9 mouse cellular contexts compared by ENCODE assay signal in genomic region chr11:62604886-62605618, GRCm38 (mm10). TPM values are rescaled to one million over a fixed set of nuclear protein-coding genes. Genes with fewer than 3 reads are reported as not detected.
DNase-seq lines count a peak whose midpoint lies in the region; ATAC-seq and TF ChIP-seq lines count a peak whose summit lies in the region.
"Had no signal": no experiment of that assay in that cellular context is flagged by ENCODE, and none has a peak within 500 bp of the region (broad histone marks: within the 10 kb centered on the region; RNA-seq: fewer than 3 reads in every experiment).

No protein-coding gene starts in this region.

- peak overlapping the region; percentile 84 for H3K4me2 ChIP-seq in heart, embryonic 12.5 days

- H3K4me1 ChIP-seq in heart, embryonic 12.5 days (replicated peaks), result peaks cover 27% of the 10 kb centered on the region
- H3K4me1 ChIP-seq in ES-Bruce4 (ENCODE audit: control insufficient read depth, insufficient read depth, low read length), result no peaks in the 10 kb centered on the region
- H3K4me1 ChIP-seq in hindbrain, embryonic 10.5 days (replicated peaks), result peaks cover 38% of the 10 kb centered on the region

- DNase-seq in heart, postnatal 14 days, result no peak
- DNase-seq in hindbrain, embryonic 10.5 days (ENCODE audit: low spot score), result peak; percentile 34
- peak; percentile 27 for DNase-seq in lung, postnatal 36 days
- no peak for DNase-seq in cerebellum, adult 11 months
- DNase-seq in adrenal gland, postnatal 36 days, result no peak
- DNase-seq: gastrocnemius, postnatal 25 days had no signal

- no peak for ATAC-seq in heart, embryonic 12.5 days (ENCODE audit: insufficient number of reproducible peaks, low FRiP score)
- ATAC-seq in inflammation-experienced regulatory T-cells, adult 6 months, result no peak

- H3K9ac ChIP-seq in heart, embryonic 12.5 days, result peak overlapping the region; percentile 99; the same call in 1 of the 2 replicates
- H3K9ac ChIP-seq in ES-Bruce4 (ENCODE audit: low read depth, poor library complexity, severe bottlenecking), result peak overlapping the region; percentile 92

- H3K27me3 ChIP-seq in heart, embryonic 12.5 days (replicated peaks), result no peaks in the 10 kb centered on the region
- H3K27me3 ChIP-seq in ES-Bruce4 (ENCODE audit: control insufficient read depth, insufficient read depth, low read length, poor library complexity, severe bottlenecking), result no peaks in the 10 kb centered on the region
- no peaks in the 10 kb centered on the region for H3K27me3 ChIP-seq in hindbrain, embryonic 10.5 days (ENCODE audit: insufficient read depth, poor library complexity, severe bottlenecking)

- peak overlapping the region; percentile 25 for H3K27ac ChIP-seq in heart, embryonic 12.5 days (ENCODE audit: poor library complexity, severe bottlenecking)
- peak overlapping the region; percentile 83 for H3K27ac ChIP-seq in ES-Bruce4 (ENCODE audit: insufficient read depth, low read length)
- H3K27ac ChIP-seq in hindbrain, embryonic 10.5 days, result peak overlapping the region; percentile 96

- H3K4me3 ChIP-seq in heart, embryonic 12.5 days, result peak overlapping the region; percentile 90; the same call in 1 of the 2 replicates
- H3K4me3 ChIP-seq in ES-Bruce4 (ENCODE audit: low read depth, low read length), result peak overlapping the region; percentile 68
- peak overlapping the region; percentile 71 for H3K4me3 ChIP-seq in hindbrain, embryonic 10.5 days

- TF ChIP-seq POLR2A in ES-Bruce4 (IDR thresholded peaks at IDR 0.05; ENCODE audit: insufficient read depth, low read length), result no peak

- no peaks in the 10 kb centered on the region for H3K9me3 ChIP-seq in heart, embryonic 12.5 days (replicated peaks)
- H3K9me3 ChIP-seq in ES-Bruce4 (replicated peaks; ENCODE audit: control insufficient read depth, insufficient read depth, low read length, poor library complexity, severe bottlenecking), result no peaks in the 10 kb centered on the region
- no peaks in the 10 kb centered on the region for H3K9me3 ChIP-seq in hindbrain, embryonic 10.5 days

- intact Hi-C loops in heart, postnatal 14 days (cut with DNase I), result loop anchor here (5.0 kb wide), 1 partner anchor 212 kb away; no protein-coding TSS in a partner anchor

- H3K36me3 ChIP-seq in heart, embryonic 12.5 days, result peaks cover 64% of the 10 kb centered on the region
- H3K36me3 ChIP-seq in ES-Bruce4 (ENCODE audit: control insufficient read depth, insufficient read depth, low read length, poor library complexity, severe bottlenecking), result peaks cover 41% of the 10 kb centered on the region
- peaks cover 69% of the 10 kb centered on the region for H3K36me3 ChIP-seq in hindbrain, embryonic 10.5 days

- no peak for TF ChIP-seq CTCF in ES-Bruce4 (IDR thresholded peaks at IDR 0.05; ENCODE audit: low read depth, low read length)

- no peak for TF ChIP-seq EP300 in ES-Bruce4 (IDR thresholded peaks at IDR 0.05; ENCODE audit: insufficient read depth, low read depth, low read length)

- 35% methylated on average over 3 of the region's 3 CpGs for WGBS in heart, embryonic 12.5 days
- 25% methylated on average over 3 of the region's 3 CpGs for WGBS in hindbrain, embryonic 10.5 days

RNA-seq across cellular contexts. Expression of gene Trpv2, which starts 30.8 kb away (rescaled TPM):
- polyA plus RNA-seq in heart, embryonic 12.5 days (2016; fragmentation: Nextera tagmentation; extraction: Ambion mirVana), result 4.3 and 4.6 TPM in 2 replicates
- total RNA-seq in heart, postnatal 14 days (2021), result 1 to 10 TPM; 3.4 to 4.5 TPM
- 1.5 and 1.9 TPM in 2 replicates for polyA plus RNA-seq in ES-Bruce4 (2011; ENCODE audit: insufficient read depth, insufficient read length, low read depth, missing spikeins)
- polyA plus RNA-seq in hindbrain, embryonic 10.5 days (2016; fragmentation: Nextera tagmentation; extraction: Ambion mirVana), result 6.2 and 6.5 TPM in 2 replicates
- polyA plus RNA-seq in inflammation-experienced regulatory T-cells, adult 6 months (2017; shearing (Covaris generic)), result 100 to 1,000 TPM in 1 of 3 experiments, 10 to 100 TPM in 2; 73.0 to 108 (median 73.7) TPM
- 1 to 10 TPM; 2.0 to 3.7 TPM for total RNA-seq in adrenal gland, postnatal 36 days (2021)

RNA-seq across cellular contexts. Expression of gene Lrrc75a, which starts 43.3 kb away (rescaled TPM):
- polyA plus RNA-seq in heart, embryonic 12.5 days (2016; fragmentation: Nextera tagmentation; extraction: Ambion mirVana), result 18.6 and 19.6 TPM in 2 replicates
- total RNA-seq in heart, postnatal 14 days (2021), result 1 to 10 TPM; 6.3 to 7.9 TPM
- 4.6 and 6.4 TPM in 2 replicates for polyA plus RNA-seq in ES-Bruce4 (2011; ENCODE audit: insufficient read depth, insufficient read length, low read depth, missing spikeins)
- 12.6 and 15.0 TPM in 2 replicates for polyA plus RNA-seq in hindbrain, embryonic 10.5 days (2016; fragmentation: Nextera tagmentation; extraction: Ambion mirVana)
- 1 to 10 TPM; 1.8 to 2.6 (median 2.1) TPM for polyA plus RNA-seq in inflammation-experienced regulatory T-cells, adult 6 months (2017; shearing (Covaris generic))
- total RNA-seq in adrenal gland, postnatal 36 days (2021), result 10 to 100 TPM; 28.0 to 31.8 TPM

RNA-seq across cellular contexts. Expression of gene Mmgt2, which starts 43.4 kb away (rescaled TPM):
- polyA plus RNA-seq in heart, embryonic 12.5 days (2016; fragmentation: Nextera tagmentation; extraction: Ambion mirVana), result 51.0 and 58.3 TPM in 2 replicates
- 10 to 100 TPM in 1 of 2 experiments, 1 to 10 TPM in 1; 10.0 to 10.3 TPM for total RNA-seq in heart, postnatal 14 days (2021)
- 12.6 and 19.3 TPM in 2 replicates for polyA plus RNA-seq in ES-Bruce4 (2011; ENCODE audit: insufficient read depth, insufficient read length, low read depth, missing spikeins)
- polyA plus RNA-seq in hindbrain, embryonic 10.5 days (2016; fragmentation: Nextera tagmentation; extraction: Ambion mirVana), result 36.1 and 47.3 TPM in 2 replicates
- 10 to 100 TPM; 33.7 to 47.7 (median 38.7) TPM for polyA plus RNA-seq in inflammation-experienced regulatory T-cells, adult 6 months (2017; shearing (Covaris generic))
- 10 to 100 TPM; 38.0 to 42.6 TPM for total RNA-seq in adrenal gland, postnatal 36 days (2021)

RNA-seq across cellular contexts. Expression of gene Ubb, which starts 54.1 kb away (rescaled TPM):
- polyA plus RNA-seq in heart, embryonic 12.5 days (2016; fragmentation: Nextera tagmentation; extraction: Ambion mirVana), result 2,594 and 2,627 TPM in 2 replicates
- total RNA-seq in heart, postnatal 14 days (2021), result 100 to 1,000 TPM; 658 to 665 TPM
- 626 and 640 TPM in 2 replicates for polyA plus RNA-seq in ES-Bruce4 (2011; ENCODE audit: insufficient read depth, insufficient read length, low read depth, missing spikeins)
- 3,368 and 3,918 TPM in 2 replicates for polyA plus RNA-seq in hindbrain, embryonic 10.5 days (2016; fragmentation: Nextera tagmentation; extraction: Ambion mirVana)
- polyA plus RNA-seq in inflammation-experienced regulatory T-cells, adult 6 months (2017; shearing (Covaris generic)), result 1,000 to 10,000 TPM; 5,207 to 7,023 (median 5,768) TPM
- 1,000 to 10,000 TPM; 1,237 to 1,515 TPM for total RNA-seq in adrenal gland, postnatal 36 days (2021)

Comparison
In these comparisons a context has a peak if more than half of its experiments do, and no peak if none do; other contexts are left out.
1. H3K27ac ChIP-seq: peak in every context shown above with its lines; median percentile 96 in hindbrain, embryonic 10.5 days; 83 in ES-Bruce4; 25 in heart, embryonic 12.5 days.
2. DNase-seq: peak in hindbrain, embryonic 10.5 days (single experiment) and lung, postnatal 36 days (single experiment); none in heart, postnatal 14 days (0 of 2), cerebellum, adult 11 months (single experiment) and adrenal gland, postnatal 36 days (0 of 2).
3. Peak in every context shown above with its lines, with median percentiles within 50 percentile points of each other: H3K4me3 ChIP-seq.